Comparison of ENCODE assay signal across 10 mouse cellular contexts in genomic region chr9:119945173-119945900, GRCm38 (mm10). TPM values are rescaled to one million over a fixed set of nuclear protein-coding genes. Genes with fewer than 3 reads are reported as not detected.
DNase-seq lines count a peak whose midpoint lies in the region; ATAC-seq and TF ChIP-seq lines count a peak whose summit lies in the region.
"Had no signal": no experiment of that assay in that cellular context is flagged by ENCODE, and none has a peak within 500 bp of the region (broad histone marks: within the 10 kb centered on the region; RNA-seq: fewer than 3 reads in every experiment).

No protein-coding gene starts in this region.

- ATAC-seq in megakaryocyte progenitor cell, adult 5-6 weeks (replicated peaks; ENCODE audit: poor library complexity), result peak; percentile 65
- no peak for ATAC-seq in monocyte, adult 5-6 weeks (replicated peaks; ENCODE audit: insufficient number of reproducible peaks, low FRiP score, low TSS enrichment, poor library complexity, severe bottlenecking)
- no peak for ATAC-seq in inflammation-experienced regulatory T-cells, adult 6 months

- H3K27ac ChIP-seq in gastrocnemius, adult 2 months, result no peak overlapping the region
- H3K27ac ChIP-seq: heart, embryonic 13.5 days had no signal

- DNase-seq in gastrocnemius, adult 2 months, result no peak
- no peak for DNase-seq in gastrocnemius, postnatal 36 days
- DNase-seq in 3T3-L1 (ENCODE audit: low read depth, low spot score) (peak; percentile 15), R1 (ENCODE audit: low read depth, low spot score) (peak; percentile 80)
- DNase-seq in heart, adult 8-10 months (ENCODE audit: low spot score), result no peak

- H3K4me3 ChIP-seq in gastrocnemius, adult 2 months, result no peak overlapping the region
- H3K4me3 ChIP-seq: heart, embryonic 13.5 days; myocyte had no signal

- peak; percentile 55 for TF ChIP-seq CTCF in gastrocnemius, adult 2 months (IDR thresholded peaks at IDR 0.05)

- intact Hi-C loops in gastrocnemius, adult 2 months (cut with DNase I), result no loop called here
- intact Hi-C loops in gastrocnemius, postnatal 36 days (cut with DNase I), result no loop called here

RNA-seq across cellular contexts. Expression of gene Ttc21a, which starts 7.9 kb away (rescaled TPM):
- total RNA-seq in gastrocnemius, adult 2 months (2021), result not detected
- total RNA-seq in gastrocnemius, postnatal 36 days (2021), result not detected
- total RNA-seq in megakaryocyte progenitor cell, adult 5-6 weeks (2015), result 2.3 and 2.4 TPM in 2 replicates
- total RNA-seq in megakaryocyte progenitor cell, adult 5-6 weeks (2017), result 3.4 and 5.7 TPM in 2 replicates
- total RNA-seq in monocyte, adult 5-6 weeks (2017), result not detected in 3 replicates
- not detected for polyA plus RNA-seq in inflammation-experienced regulatory T-cells, adult 6 months (2017; shearing (Covaris generic))
- total RNA-seq in heart, adult 8-10 months (2022), result under 1 TPM in 1 of 4 experiments, not detected in 3; 0.09 TPM

RNA-seq across cellular contexts. Expression of gene Gorasp1, which starts 8.0 kb away (rescaled TPM):
- 10 to 100 TPM; 20.5 to 21.4 TPM for total RNA-seq in gastrocnemius, adult 2 months (2021)
- 10 to 100 TPM; 14.5 to 15.3 TPM for total RNA-seq in gastrocnemius, postnatal 36 days (2021)
- 7.9 and 8.7 TPM in 2 replicates for total RNA-seq in megakaryocyte progenitor cell, adult 5-6 weeks (2015)
- total RNA-seq in megakaryocyte progenitor cell, adult 5-6 weeks (2017), result 5.1 and 7.4 TPM in 2 replicates
- total RNA-seq in monocyte, adult 5-6 weeks (2017), result 1.2 to 1.9 TPM (median 1.8 TPM) in 3 replicates
- polyA plus RNA-seq in inflammation-experienced regulatory T-cells, adult 6 months (2017; shearing (Covaris generic)), result 1 to 10 TPM; 2.9 to 4.8 (median 4.5) TPM
- 10 to 100 TPM; 35.0 to 41.4 (median 37.9) TPM for total RNA-seq in heart, adult 8-10 months (2022)

RNA-seq across cellular contexts. Expression of gene Csrnp1, which starts 39.1 kb away (rescaled TPM):
- 10 to 100 TPM in 1 of 2 experiments, 1 to 10 TPM in 1; 5.9 to 12.0 TPM for total RNA-seq in gastrocnemius, adult 2 months (2021)
- 10 to 100 TPM in 1 of 2 experiments, 1 to 10 TPM in 1; 3.0 to 11.0 TPM for total RNA-seq in gastrocnemius, postnatal 36 days (2021)
- total RNA-seq in megakaryocyte progenitor cell, adult 5-6 weeks (2015), result 9.0 and 12.3 TPM in 2 replicates
- 13.3 and 18.9 TPM in 2 replicates for total RNA-seq in megakaryocyte progenitor cell, adult 5-6 weeks (2017)
- total RNA-seq in monocyte, adult 5-6 weeks (2017), result 46.8 to 67.3 TPM (median 52.6 TPM) in 3 replicates
- polyA plus RNA-seq in inflammation-experienced regulatory T-cells, adult 6 months (2017; shearing (Covaris generic)), result 10 to 100 TPM; 21.7 to 47.3 (median 39.5) TPM
- total RNA-seq in heart, adult 8-10 months (2022), result 10 to 100 TPM; 10.9 to 32.1 (median 16.1) TPM

RNA-seq across cellular contexts. Expression of gene Wdr48, which starts 50.7 kb away (rescaled TPM):
- total RNA-seq in gastrocnemius, adult 2 months (2021), result 10 to 100 TPM; 14.3 to 15.9 TPM
- 10 to 100 TPM; 11.0 to 12.1 TPM for total RNA-seq in gastrocnemius, postnatal 36 days (2021)
- 57.6 and 75.4 TPM in 2 replicates for total RNA-seq in megakaryocyte progenitor cell, adult 5-6 weeks (2015)
- total RNA-seq in megakaryocyte progenitor cell, adult 5-6 weeks (2017), result 49.1 and 58.6 TPM in 2 replicates
- 34.3 to 58.8 TPM (median 53.3 TPM) in 3 replicates for total RNA-seq in monocyte, adult 5-6 weeks (2017)
- polyA plus RNA-seq in inflammation-experienced regulatory T-cells, adult 6 months (2017; shearing (Covaris generic)), result 10 to 100 TPM; 32.2 to 48.1 (median 43.3) TPM
- 10 to 100 TPM; 22.3 to 25.9 (median 23.6) TPM for total RNA-seq in heart, adult 8-10 months (2022)

Comparison
In these comparisons a context has a peak if more than half of its experiments do, and no peak if none do; other contexts are left out.
1. DNase-seq: peak in 3T3-L1 (single experiment) and R1 (single experiment); none in gastrocnemius, adult 2 months (single experiment), gastrocnemius, postnatal 36 days (0 of 2) and heart, adult 8-10 months (single experiment).